Mouse (Mus musculus): Measurements from ENCODE around the gene Acot2. TPM values are rescaled to one million over a fixed set of nuclear protein-coding genes. Genes with fewer than 3 reads are reported as not detected.

Gene Acot2
- polyA plus RNA-seq, 1 experiment: 31.1 TPM

DNA sequence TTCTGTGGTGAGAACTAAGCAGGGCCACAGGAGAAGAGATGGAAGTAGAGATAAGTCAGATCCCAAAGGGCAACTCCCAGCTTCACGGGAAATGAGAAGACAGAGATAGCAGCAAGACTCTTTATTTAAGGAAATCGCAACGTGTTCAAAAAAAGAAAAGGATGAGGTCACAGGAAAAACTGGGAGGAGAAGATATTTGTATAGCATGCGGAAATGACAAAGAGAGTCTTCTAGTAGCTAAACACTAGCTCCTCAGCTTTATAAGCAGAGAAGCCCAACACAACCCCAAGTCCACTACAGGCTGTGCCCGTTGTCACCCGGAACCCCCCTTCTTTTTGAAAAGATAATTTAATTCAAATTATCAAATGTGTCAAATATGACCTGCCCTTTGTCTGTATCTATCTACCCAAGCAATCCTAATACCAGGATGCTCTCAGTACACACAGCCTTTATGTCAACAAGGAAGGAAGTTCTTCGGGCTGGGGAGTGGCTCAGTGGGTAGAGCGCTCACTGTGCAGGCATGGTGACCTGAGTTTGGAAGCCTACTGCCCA, 40.3 kb upstream of the Acot2 start:
- TF ChIP-seq TCF3 (IDR thresholded peaks at IDR 0.05; ENCODE audit: insufficient read length, low read depth) (no peak), E2F4 (IDR thresholded peaks at IDR 0.05; ENCODE audit: insufficient read depth) (no peak), CEBPB (IDR thresholded peaks at IDR 0.05; ENCODE audit: insufficient read depth, poor library complexity, severe bottlenecking) (no peak), POLR2AphosphoS2 (IDR thresholded peaks at IDR 0.05; ENCODE audit: insufficient read length, low read depth) (no peak), TCF12 (IDR thresholded peaks at IDR 0.05; ENCODE audit: insufficient read depth, poor library complexity, severe bottlenecking) (no peak), REST (IDR thresholded peaks at IDR 0.05; ENCODE audit: insufficient read depth, insufficient read length) (no peak), USF1 (IDR thresholded peaks at IDR 0.05; ENCODE audit: low read depth) (no peak), MYOG (IDR thresholded peaks at IDR 0.05; ENCODE audit: control insufficient read depth in 1 of 3, insufficient read depth in 1 of 3, insufficient read length in 2 of 3, low read depth in 2 of 3) (no peak), MYOD1 (IDR thresholded peaks at IDR 0.05; ENCODE audit: control insufficient read depth in 1 of 3, insufficient read length in 2 of 3, low read depth in 2 of 3) (no peak), POLR2A (IDR thresholded peaks at IDR 0.05; ENCODE audit: insufficient read length, low read depth) (no peak), SRF (IDR thresholded peaks at IDR 0.05; ENCODE audit: control insufficient read depth, insufficient read length, low read depth) (no peak), MAX (IDR thresholded peaks at IDR 0.05; ENCODE audit: low read depth) (no peak)
- no peaks in the 10 kb centered on the region for H3K36me3 ChIP-seq (ENCODE audit: control insufficient read depth, insufficient read depth)

DNA sequence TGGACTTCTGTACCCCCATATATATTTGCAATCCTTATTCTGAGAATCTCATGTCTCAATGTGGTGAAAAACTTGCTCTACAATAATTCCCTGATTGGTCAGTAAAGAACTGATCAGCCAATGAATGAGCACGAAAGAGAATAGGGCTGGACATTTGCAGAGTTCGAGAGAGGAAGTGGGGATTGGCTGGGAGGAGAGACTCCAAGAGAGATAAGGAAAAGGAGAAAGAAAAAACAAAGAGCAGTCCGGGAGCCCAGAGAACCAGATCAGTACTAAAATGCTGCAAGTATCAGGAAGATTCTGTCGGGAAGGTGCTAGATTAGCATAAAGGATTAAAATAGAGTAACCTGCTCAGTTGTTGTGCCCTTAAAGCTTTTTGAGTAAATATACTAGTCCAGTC, 38.6 kb upstream of the Acot2 start:
- TF ChIP-seq MAX (IDR thresholded peaks at IDR 0.05; ENCODE audit: low read depth) (no peak), POLR2AphosphoS2 (IDR thresholded peaks at IDR 0.05; ENCODE audit: insufficient read length, low read depth) (no peak), CEBPB (IDR thresholded peaks at IDR 0.05; ENCODE audit: insufficient read depth, poor library complexity, severe bottlenecking) (no peak), USF1 (IDR thresholded peaks at IDR 0.05; ENCODE audit: low read depth) (no peak), REST (IDR thresholded peaks at IDR 0.05; ENCODE audit: insufficient read depth, insufficient read length) (no peak), MYOG (IDR thresholded peaks at IDR 0.05; ENCODE audit: control insufficient read depth in 1 of 3, insufficient read depth in 1 of 3, insufficient read length in 2 of 3, low read depth in 2 of 3) (no peak), POLR2A (IDR thresholded peaks at IDR 0.05; ENCODE audit: insufficient read length, low read depth) (no peak), SRF (IDR thresholded peaks at IDR 0.05; ENCODE audit: control insufficient read depth, insufficient read length, low read depth) (no peak), E2F4 (IDR thresholded peaks at IDR 0.05; ENCODE audit: insufficient read depth) (no peak), MYOD1 (IDR thresholded peaks at IDR 0.05; ENCODE audit: control insufficient read depth in 1 of 3, insufficient read length in 2 of 3, low read depth in 2 of 3) (no peak)
- Histone ChIP-seq H3K79me2 (ENCODE audit: control insufficient read depth, insufficient read depth) (peaks cover 20% of the 10 kb centered on the region), H3ac (ENCODE audit: control insufficient read depth, insufficient read length) (no peak overlapping the region), H3K27me3 (ENCODE audit: control insufficient read depth, insufficient read depth, insufficient read length) (no peaks in the 10 kb centered on the region), H3K4me3 (no peak overlapping the region), H3K4me2 (ENCODE audit: low read depth) (no peak overlapping the region), H3K36me3 (ENCODE audit: control insufficient read depth, insufficient read depth) (no peaks in the 10 kb centered on the region)

More for the DNA sequence above, 40.3 kb upstream of the Acot2 start:
- no peak overlapping the region for H3ac ChIP-seq (ENCODE audit: control insufficient read depth, insufficient read length)
- H3K4me3 ChIP-seq: no peak overlapping the region
- H3K79me2 ChIP-seq (ENCODE audit: control insufficient read depth, insufficient read depth): peaks cover 12% of the 10 kb centered on the region
- H3K4me2 ChIP-seq (ENCODE audit: low read depth): no peak overlapping the region
- no peaks in the 10 kb centered on the region for H3K27me3 ChIP-seq (ENCODE audit: control insufficient read depth, insufficient read depth, insufficient read length)

DNA sequence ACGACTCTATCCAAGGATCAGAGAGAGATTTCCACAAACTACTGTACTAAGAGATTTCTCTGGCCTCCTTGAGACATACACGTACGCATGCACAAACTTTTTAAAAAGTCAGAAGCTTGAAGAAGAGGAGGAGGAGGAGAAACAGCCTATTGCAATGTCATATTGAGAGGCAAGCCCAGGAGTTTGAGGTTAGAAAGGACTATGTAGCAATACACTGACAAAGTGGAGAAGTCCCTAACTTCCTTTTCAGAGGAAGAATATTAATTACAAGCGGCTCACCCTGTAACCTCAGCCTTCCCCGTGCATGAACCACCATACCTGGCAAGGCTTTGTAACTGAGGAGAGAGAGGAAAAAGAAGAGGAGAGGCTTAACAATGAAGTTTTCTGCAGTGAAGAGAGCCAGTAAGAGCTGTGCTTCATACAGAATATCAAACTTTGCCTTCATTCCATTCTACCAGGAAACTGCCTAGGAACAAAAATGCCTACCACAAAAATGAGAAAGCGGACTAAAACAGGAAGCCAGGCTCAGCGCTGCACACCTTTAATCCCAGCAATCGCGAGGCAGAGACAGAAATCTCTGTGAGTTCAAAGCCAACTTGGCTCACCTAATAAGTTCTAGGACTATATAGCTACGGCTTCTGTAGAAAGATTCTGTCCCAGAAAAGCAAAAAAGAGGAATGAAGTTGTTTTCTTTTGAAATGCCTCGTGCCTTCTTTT, 37.7 kb upstream of the Acot2 start:
- H3K4me2 ChIP-seq (ENCODE audit: low read depth): peak overlapping the region; percentile 82
- H3K79me2 ChIP-seq (ENCODE audit: control insufficient read depth, insufficient read depth): peaks cover 20% of the 10 kb centered on the region
- TF ChIP-seq SRF (IDR thresholded peaks at IDR 0.05; ENCODE audit: control insufficient read depth, insufficient read length, low read depth) (no peak), TCF3 (IDR thresholded peaks at IDR 0.05; ENCODE audit: insufficient read length, low read depth) (no peak), POLR2AphosphoS2 (IDR thresholded peaks at IDR 0.05; ENCODE audit: insufficient read length, low read depth) (no peak), E2F4 (IDR thresholded peaks at IDR 0.05; ENCODE audit: insufficient read depth) (no peak), REST (IDR thresholded peaks at IDR 0.05; ENCODE audit: insufficient read depth, insufficient read length) (no peak), MAX (IDR thresholded peaks at IDR 0.05; ENCODE audit: low read depth) (no peak), MYOD1 (IDR thresholded peaks at IDR 0.05; ENCODE audit: control insufficient read depth in 1 of 3, insufficient read length in 2 of 3, low read depth in 2 of 3) (no peak), TCF12 (IDR thresholded peaks at IDR 0.05; ENCODE audit: insufficient read depth, poor library complexity, severe bottlenecking) (no peak), POLR2A (IDR thresholded peaks at IDR 0.05; ENCODE audit: insufficient read length, low read depth) (no peak), USF1 (IDR thresholded peaks at IDR 0.05; ENCODE audit: low read depth) (no peak), CEBPB (IDR thresholded peaks at IDR 0.05; ENCODE audit: insufficient read depth, poor library complexity, severe bottlenecking) (no peak), MYOG (IDR thresholded peaks at IDR 0.05; ENCODE audit: control insufficient read depth in 1 of 3, insufficient read depth in 1 of 3, insufficient read length in 2 of 3, low read depth in 2 of 3) (no peak)
- H3ac ChIP-seq (ENCODE audit: control insufficient read depth, insufficient read length): peak overlapping the region; percentile 69
- H3K4me3 ChIP-seq: peak overlapping the region; percentile 29
- no peaks in the 10 kb centered on the region for H3K36me3 ChIP-seq (ENCODE audit: control insufficient read depth, insufficient read depth)
- H3K27me3 ChIP-seq (ENCODE audit: control insufficient read depth, insufficient read depth, insufficient read length): no peaks in the 10 kb centered on the region

GRCm38 (mm10) chr12:83950493-83950839, 37.2 kb upstream of the Acot2 start, which contains the start of gene Riox1:
Gene Riox1 (plus strand): TSS chr12:83950608.
- TF ChIP-seq POLR2AphosphoS2 (IDR thresholded peaks at IDR 0.05; ENCODE audit: insufficient read length, low read depth) (peak; percentile 95), REST (IDR thresholded peaks at IDR 0.05; ENCODE audit: insufficient read depth, insufficient read length) (no peak), TCF3 (IDR thresholded peaks at IDR 0.05; ENCODE audit: insufficient read length, low read depth) (no peak), MYOG (IDR thresholded peaks at IDR 0.05; ENCODE audit: control insufficient read depth in 1 of 3, insufficient read depth in 1 of 3, insufficient read length in 2 of 3, low read depth in 2 of 3) (no peak), MAX (IDR thresholded peaks at IDR 0.05; ENCODE audit: low read depth) (no peak), POLR2A (IDR thresholded peaks at IDR 0.05; ENCODE audit: insufficient read length, low read depth) (peak; percentile 93), CEBPB (IDR thresholded peaks at IDR 0.05; ENCODE audit: insufficient read depth, poor library complexity, severe bottlenecking) (no peak), SRF (IDR thresholded peaks at IDR 0.05; ENCODE audit: control insufficient read depth, insufficient read length, low read depth) (no peak), TCF12 (IDR thresholded peaks at IDR 0.05; ENCODE audit: insufficient read depth, poor library complexity, severe bottlenecking) (no peak), MYOD1 (IDR thresholded peaks at IDR 0.05; ENCODE audit: control insufficient read depth in 1 of 3, insufficient read length in 2 of 3, low read depth in 2 of 3) (no peak)
- Histone ChIP-seq H3K4me3 (peak within 1 kb of the TSS; percentile 29), H3K36me3 (ENCODE audit: control insufficient read depth, insufficient read depth) (no peaks in the 10 kb centered on the region), H3K27me3 (ENCODE audit: control insufficient read depth, insufficient read depth, insufficient read length) (no peaks in the 10 kb centered on the region), H3K79me2 (ENCODE audit: control insufficient read depth, insufficient read depth) (peaks cover 20% of the 10 kb centered on the region), H3ac (ENCODE audit: control insufficient read depth, insufficient read length) (peak within 1 kb of the TSS; percentile 69), H3K4me2 (ENCODE audit: low read depth) (peak within 1 kb of the TSS; percentile 82)

Data from myocyte (in vitro differentiated cells).